ENCODE assay signal across 30 mouse cellular contexts in genomic region chr17:56604422-56604821, GRCm38 (mm10).
"Had no signal": no experiment of that assay in that cellular context is flagged by ENCODE, and none has a peak within 500 bp of the region (broad histone marks: within the 10 kb centered on the region; RNA-seq: fewer than 3 reads in every experiment).

No protein-coding gene starts in this region.

- DNase-seq: left cerebral cortex, postnatal 4 days; liver; liver, embryonic 13.5 days; lung, adult 18-20 months; lung, adult 2 months; lung, embryonic 14.5 days; lung, postnatal 10 days; lung, postnatal 14 days; lung, postnatal 36 days; midbrain, embryonic 14.5 days had no signal

- ATAC-seq: liver, embryonic 12.5 days; lung, postnatal 0 days; midbrain, embryonic 13.5 days; midbrain, embryonic 15.5 days; midbrain, embryonic 16.5 days had no signal

- H3K4me3 ChIP-seq: left cerebral cortex, adult 2 months; limb, embryonic 10.5 days; limb, embryonic 12.5 days; limb, embryonic 13.5 days; limb, embryonic 15.5 days; liver, embryonic 12.5 days; liver, embryonic 13.5 days; liver, embryonic 15.5 days; lung, embryonic 15.5 days; megakaryocyte, embryonic 14.5 days; midbrain, embryonic 10.5 days; midbrain, embryonic 12.5 days; midbrain, embryonic 13.5 days; midbrain, embryonic 15.5 days; neural tube, embryonic 12.5 days had no signal

- H3K27me3 ChIP-seq: limb, embryonic 12.5 days; limb, embryonic 13.5 days; limb, embryonic 15.5 days; liver, embryonic 12.5 days; liver, embryonic 13.5 days; liver, embryonic 15.5 days; lung, embryonic 15.5 days; megakaryocyte, embryonic 14.5 days; midbrain, embryonic 12.5 days; midbrain, embryonic 13.5 days; midbrain, embryonic 15.5 days; neural tube, embryonic 12.5 days had no signal

- H3K9ac ChIP-seq: limb, embryonic 12.5 days; limb, embryonic 13.5 days; limb, embryonic 15.5 days; liver, embryonic 12.5 days; liver, embryonic 13.5 days; liver, embryonic 14.5 days; liver, embryonic 15.5 days; lung, embryonic 14.5 days; lung, embryonic 15.5 days; midbrain, embryonic 12.5 days; midbrain, embryonic 15.5 days; neural tube, embryonic 12.5 days had no signal

- H3K4me2 ChIP-seq: limb, embryonic 12.5 days; limb, embryonic 13.5 days; limb, embryonic 15.5 days; liver, embryonic 11.5 days; liver, embryonic 12.5 days; liver, embryonic 13.5 days; liver, embryonic 15.5 days; lung, embryonic 14.5 days; lung, embryonic 15.5 days; midbrain, embryonic 11.5 days; midbrain, embryonic 12.5 days; midbrain, embryonic 13.5 days; midbrain, embryonic 15.5 days; neural tube, embryonic 12.5 days had no signal

- H3K9me3 ChIP-seq: limb, embryonic 10.5 days; limb, embryonic 12.5 days; limb, embryonic 13.5 days; limb, embryonic 15.5 days; liver, embryonic 12.5 days; liver, embryonic 13.5 days; liver, embryonic 15.5 days; lung, embryonic 15.5 days; megakaryocyte, embryonic 14.5 days; midbrain, embryonic 10.5 days; midbrain, embryonic 12.5 days; midbrain, embryonic 13.5 days; midbrain, embryonic 15.5 days; neural tube, embryonic 12.5 days had no signal

- H3K27ac ChIP-seq: left cerebral cortex, adult 2 months; limb, embryonic 10.5 days; limb, embryonic 12.5 days; limb, embryonic 13.5 days; limb, embryonic 15.5 days; liver, embryonic 12.5 days; liver, embryonic 13.5 days; liver, embryonic 14.5 days; liver, embryonic 15.5 days; lung, embryonic 15.5 days; macrophage; midbrain, embryonic 10.5 days; midbrain, embryonic 12.5 days; midbrain, embryonic 13.5 days; midbrain, embryonic 15.5 days; neural tube, embryonic 12.5 days had no signal
